Mouse (Mus musculus): ENCODE measurements around the gene Psd. TPM values are rescaled to one million over a fixed set of nuclear protein-coding genes. Genes with fewer than 3 reads are reported as not detected.

Psd gene
- 29.0 and 38.8 TPM in 2 replicates for polyA plus RNA-seq (2012; rRNA removed)

- 1% methylated on average over 35 of the region's 35 CpGs for WGBS
- no peak for DNase-seq (ENCODE audit: low read depth, low spot score)
Measured at GRCm38 (mm10) chr19:46326756-46327305, at the start of gene Psd. TSS of gene Psd (minus strand) at chr19:46327156.

- no peak for DNase-seq (ENCODE audit: low read depth, low spot score)
- 17% methylated on average over 4 of the region's 4 CpGs for WGBS
Measured at GRCm38 (mm10) chr19:46375891-46376290, 48.9 kb upstream of the Psd start.

- WGBS: 18% methylated on average over 5 of the region's 5 CpGs
- DNase-seq (ENCODE audit: low read depth, low spot score): no peak
Measured at GRCm38 (mm10) chr19:46375489-46375888, 48.5 kb upstream of the Psd start.

DNA sequence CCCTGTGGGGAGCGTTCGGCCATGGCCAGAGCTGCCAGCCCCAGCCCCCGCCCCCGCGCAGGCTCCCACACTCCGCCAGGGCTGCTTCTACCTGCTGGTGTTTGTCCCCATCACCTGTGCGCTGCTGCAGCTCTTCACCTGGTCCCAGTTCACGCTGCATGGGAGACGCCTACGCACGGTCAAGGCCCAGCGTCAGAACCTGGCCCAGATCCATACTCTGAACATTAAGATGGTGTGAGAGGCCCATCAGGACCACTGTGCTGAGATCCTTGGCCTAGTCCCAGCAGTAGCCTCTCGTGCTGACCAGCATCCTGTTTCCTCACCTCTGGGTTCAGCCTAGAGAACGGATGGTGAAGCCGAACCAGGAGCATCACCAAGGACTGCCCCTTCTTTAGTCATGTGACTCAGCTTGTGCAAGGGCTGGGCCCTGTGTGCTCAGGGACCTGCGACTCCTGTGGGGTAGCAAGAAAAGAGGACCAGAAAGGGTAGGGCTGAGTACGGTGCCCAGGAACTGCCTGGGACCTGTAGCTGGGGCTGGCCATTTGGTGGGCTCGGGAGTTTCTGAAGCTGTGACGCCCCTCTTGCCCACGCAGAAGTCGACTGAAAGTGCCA, 47.6 kb upstream of the Psd start:
- WGBS: 79% methylated on average over 21 of the region's 21 CpGs

DNA sequence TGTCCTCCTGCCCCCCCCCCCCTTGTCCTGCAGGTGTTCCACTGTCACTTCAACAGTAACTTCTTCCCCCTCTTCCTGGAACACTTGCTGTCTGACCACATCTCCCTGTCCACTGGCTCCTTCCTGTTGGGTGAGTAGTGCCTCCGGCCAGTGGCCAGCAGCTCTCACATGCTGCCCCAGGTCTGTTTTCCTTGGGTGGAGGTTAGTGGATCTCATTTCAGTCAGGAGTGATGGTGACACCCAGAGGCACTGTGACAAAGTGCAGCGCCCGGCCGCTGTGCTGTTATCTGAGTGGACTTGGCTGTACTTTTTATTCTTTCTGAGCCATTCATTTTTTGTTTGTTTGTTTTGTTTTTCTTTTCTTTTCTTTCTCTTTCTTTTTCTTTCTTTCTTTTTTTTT, 42.2 kb upstream of the Psd start:
- 11% methylated on average over 4 of the region's 4 CpGs for WGBS
- no peak for DNase-seq (ENCODE audit: low read depth, low spot score)

More for the DNA sequence above, 47.6 kb upstream of the Psd start:
- DNase-seq (ENCODE audit: low read depth, low spot score): no peak

- no peak for DNase-seq (ENCODE audit: low read depth, low spot score)
- 81% methylated on average over 23 of the region's 23 CpGs for WGBS
Measured at GRCm38 (mm10) chr19:46367798-46368590, 41.0 kb upstream of the Psd start.

DNA sequence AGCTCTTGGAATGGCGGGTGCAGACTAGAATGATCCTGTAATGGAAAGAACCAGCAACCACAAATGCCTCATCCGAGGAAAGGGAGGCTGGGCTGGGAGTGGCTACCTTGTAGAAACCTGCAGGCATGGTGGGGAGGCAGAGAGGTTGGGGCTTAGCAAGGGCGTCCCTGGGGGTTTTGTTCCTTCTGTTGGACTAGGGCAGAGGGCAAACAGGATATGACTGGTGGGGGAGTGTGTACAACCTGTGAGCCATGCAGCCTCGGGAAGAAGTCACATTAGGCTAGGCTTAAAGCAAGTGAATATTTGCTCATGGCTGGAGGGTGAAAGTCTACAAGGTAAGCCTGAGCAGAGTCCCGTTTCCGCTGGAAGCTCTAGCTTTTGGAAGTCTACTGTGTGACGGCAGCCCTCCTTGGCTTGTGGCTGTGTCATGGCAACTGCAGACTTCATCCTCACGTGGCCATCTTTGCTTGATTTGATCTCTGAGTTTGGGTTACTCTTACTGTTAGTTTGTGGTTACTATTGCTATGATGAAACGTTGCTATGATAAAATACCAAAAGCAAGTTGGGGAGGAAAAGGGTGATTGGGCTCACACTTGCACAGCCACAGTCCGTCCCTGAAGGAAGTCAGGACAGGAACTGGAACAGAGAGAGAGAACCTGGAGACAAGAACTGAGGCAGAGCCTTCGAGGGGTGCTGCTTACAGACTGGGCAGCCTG, 36.5 kb upstream of the Psd start:
- 72% methylated on average over 11 of the region's 11 CpGs for WGBS
- DNase-seq (ENCODE audit: low read depth, low spot score): no peak

- 88% methylated on average over 8 of the region's 8 CpGs for WGBS
- DNase-seq (ENCODE audit: low read depth, low spot score): no peak
Measured at GRCm38 (mm10) chr19:46362104-46362503, 35.1 kb upstream of the Psd start.

DNA sequence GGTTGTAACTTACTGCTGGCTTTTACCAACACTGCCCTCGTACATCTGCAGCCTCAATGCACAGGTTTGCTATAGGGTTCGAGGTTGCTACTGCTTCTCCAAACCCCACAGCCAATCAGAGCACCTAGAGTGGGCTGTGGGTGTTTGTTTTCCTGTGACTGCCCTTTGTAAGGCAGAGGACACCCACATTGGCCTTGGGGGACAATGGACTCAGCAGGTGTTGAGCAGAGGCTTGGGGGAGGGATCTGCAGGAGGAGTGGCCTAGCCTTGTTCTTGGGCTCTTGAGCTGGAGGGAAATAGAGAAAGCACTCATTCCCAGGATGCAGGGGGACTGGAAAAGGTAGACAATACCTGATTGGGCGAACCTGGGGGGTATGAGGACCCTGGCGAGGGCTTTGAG, 31.4 kb upstream of the Psd start:
- 29% methylated on average over 4 of the region's 4 CpGs for WGBS
- no peak for DNase-seq (ENCODE audit: low read depth, low spot score)

- 9% methylated on average over 25 of the region's 25 CpGs for WGBS
- DNase-seq (ENCODE audit: low read depth, low spot score): no peak
Measured at GRCm38 (mm10) chr19:46357344-46358280, 30.7 kb upstream of the Psd start.

- DNase-seq (ENCODE audit: low read depth, low spot score): no peak
- WGBS: under 1% methylated on average over 29 of the region's 29 CpGs
Measured at GRCm38 (mm10) chr19:46356701-46357138, 29.8 kb upstream of the Psd start.

GRCm38 (mm10) chr19:46350168-46350932, 23.4 kb upstream of the Psd start, which contains the start of gene 2310034G01Rik:
TSS of gene 2310034G01Rik (minus strand) at chr19:46350302.
- WGBS: 23% methylated on average over 10 of the region's 10 CpGs
- no peak for DNase-seq (ENCODE audit: low read depth, low spot score)

GRCm38 (mm10) chr19:46349550-46349949, 22.6 kb upstream of the Psd start:
- 19% methylated on average over 6 of the region's 6 CpGs for WGBS
- no peak for DNase-seq (ENCODE audit: low read depth, low spot score)

GRCm38 (mm10) chr19:46348761-46349458, 22.0 kb upstream of the Psd start:
- under 1% methylated on average over 78 of the region's 78 CpGs for WGBS
- no peak for DNase-seq (ENCODE audit: low read depth, low spot score)

DNA sequence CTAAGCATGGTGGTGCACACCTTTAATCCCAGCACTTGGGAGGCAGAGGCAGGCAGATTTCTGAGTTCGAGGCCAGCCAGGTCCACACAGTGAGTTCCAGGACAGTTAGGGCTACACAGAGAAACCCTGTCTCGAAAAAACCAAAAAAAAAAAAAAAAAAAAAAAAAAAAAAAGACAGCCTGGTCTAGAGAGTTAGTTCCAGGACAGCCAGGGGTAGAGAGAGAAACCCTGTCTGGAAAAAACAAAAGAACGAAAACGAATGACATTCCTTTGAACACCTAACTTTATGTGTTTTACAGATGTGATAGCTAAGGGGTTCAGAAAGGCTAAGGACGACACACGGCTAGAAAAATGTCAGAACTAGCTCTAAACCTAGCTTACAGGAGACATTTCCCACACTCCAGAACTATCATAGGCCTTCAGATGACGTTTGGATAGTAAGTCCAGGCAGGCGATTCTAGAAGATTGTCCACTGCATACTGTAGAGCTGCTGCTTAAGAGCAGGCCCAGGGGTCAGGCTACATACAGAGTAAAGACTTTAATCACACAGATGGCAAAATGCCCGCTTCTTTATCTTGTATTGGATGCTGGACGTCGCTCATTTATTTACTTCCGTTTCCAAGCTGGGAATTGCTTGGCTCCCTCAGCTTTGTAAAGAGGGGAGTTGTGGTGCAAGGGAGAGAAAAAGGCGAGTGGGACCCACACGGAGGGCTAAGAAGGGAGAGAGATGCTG, 21.1 kb upstream of the Psd start:
- DNase-seq (ENCODE audit: low read depth, low spot score): no peak
- WGBS: 15% methylated on average over 14 of the region's 14 CpGs

DNA sequence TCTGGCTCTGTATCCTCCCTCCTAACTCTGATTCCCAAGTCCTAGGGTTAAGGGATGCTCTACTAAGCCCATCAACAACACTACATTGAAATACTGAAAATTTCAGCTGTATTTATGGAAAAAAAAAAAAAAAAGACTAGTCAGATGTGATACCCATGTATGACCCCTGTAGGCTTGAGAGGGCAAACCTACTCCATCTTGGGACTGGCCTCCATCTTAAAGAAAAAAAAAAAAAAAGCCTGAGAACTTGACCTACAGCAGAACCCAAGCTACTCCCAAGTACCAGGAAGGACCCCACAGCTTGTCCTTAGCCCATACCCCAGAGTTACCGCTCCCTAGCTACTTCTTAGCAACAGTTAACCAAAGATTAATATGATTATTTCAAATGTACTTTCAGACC, 20.2 kb upstream of the Psd start:
- DNase-seq (ENCODE audit: low read depth, low spot score): no peak
- 94% methylated on average over 1 of the region's 1 CpGs for whole genome bisulfite sequencing

GRCm38 (mm10) chr19:46344710-46345419, 17.9 kb upstream of the Psd start:
- DNase-seq (ENCODE audit: low read depth, low spot score): no peak
- 8% methylated on average over 7 of the region's 7 CpGs for WGBS

Measured in large intestine, adult 2 months (tissue).